Mouse (Mus musculus): ENCODE data around the gene Tfap2e. TPM values are rescaled to one million over a fixed set of nuclear protein-coding genes. Genes with fewer than 3 reads are reported as not detected.

The Tfap2e gene
- total RNA-seq, 1 experiment from 2014 or later, result not detected

DNA sequence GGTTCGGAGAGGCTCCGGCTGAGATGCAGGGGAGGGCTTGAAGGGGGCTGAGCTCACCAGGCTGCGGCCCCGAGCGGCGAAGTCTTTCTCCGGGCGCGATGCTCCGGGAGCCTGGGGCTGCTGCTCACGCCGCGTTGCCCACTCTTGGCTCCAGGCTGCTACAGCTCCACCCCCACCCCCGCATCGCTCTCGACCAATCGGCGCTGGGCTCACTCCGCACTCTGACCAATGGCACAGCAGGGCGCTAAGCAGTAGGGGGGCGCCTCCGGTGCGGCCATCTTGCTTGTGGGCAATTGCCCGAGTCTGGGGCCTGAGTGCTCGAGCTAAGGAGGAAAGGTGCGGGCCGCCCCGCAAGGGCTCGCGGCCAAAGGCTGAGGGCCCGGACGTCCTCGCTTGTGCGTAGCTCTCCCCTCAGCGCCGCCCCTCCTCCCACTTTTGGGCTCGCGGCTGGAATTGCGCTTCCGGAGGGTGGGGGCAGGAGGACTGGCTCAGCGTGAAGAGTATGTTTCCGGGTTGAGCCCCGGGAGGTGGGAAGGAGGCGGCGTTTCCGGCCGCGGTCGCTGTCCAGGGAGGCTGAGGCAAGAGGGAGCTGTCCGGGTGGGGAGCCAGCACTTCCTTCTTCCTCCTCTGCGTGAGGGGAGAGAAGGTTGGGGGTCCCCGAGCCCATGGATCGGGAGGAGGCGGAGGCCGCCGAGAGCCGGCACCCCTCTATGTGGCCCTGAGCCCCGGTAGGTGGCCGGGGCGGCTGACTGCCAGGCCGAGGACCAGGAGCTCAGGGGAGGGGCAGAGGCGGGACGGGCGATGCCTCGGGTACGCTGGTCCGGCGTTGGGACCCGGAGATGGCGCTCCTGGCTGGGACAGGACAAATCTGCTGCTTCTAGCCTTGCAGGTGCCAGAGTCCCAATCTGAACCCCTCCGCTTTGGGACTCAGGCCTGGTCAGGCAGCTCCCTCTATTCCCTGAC is 17.5 kb upstream of the Tfap2e start, which contains the start of the genes Ncdn and AU040320:
TSS of gene Ncdn (minus strand) at position 171 of the 963 bp plus-strand sequence.
TSS of gene AU040320 (plus strand) at position 277 of the 963 bp plus-strand sequence.
- peak; percentile 96 to 98 for ATAC-seq (replicated peaks in 1 of 2; ENCODE audit: insufficient read depth in 1 of 2, low FRiP score in 2 of 2, low TSS enrichment in 1 of 2, low read depth in 1 of 2, poor library complexity in 2 of 2, severe bottlenecking in 2 of 2)

DNA sequence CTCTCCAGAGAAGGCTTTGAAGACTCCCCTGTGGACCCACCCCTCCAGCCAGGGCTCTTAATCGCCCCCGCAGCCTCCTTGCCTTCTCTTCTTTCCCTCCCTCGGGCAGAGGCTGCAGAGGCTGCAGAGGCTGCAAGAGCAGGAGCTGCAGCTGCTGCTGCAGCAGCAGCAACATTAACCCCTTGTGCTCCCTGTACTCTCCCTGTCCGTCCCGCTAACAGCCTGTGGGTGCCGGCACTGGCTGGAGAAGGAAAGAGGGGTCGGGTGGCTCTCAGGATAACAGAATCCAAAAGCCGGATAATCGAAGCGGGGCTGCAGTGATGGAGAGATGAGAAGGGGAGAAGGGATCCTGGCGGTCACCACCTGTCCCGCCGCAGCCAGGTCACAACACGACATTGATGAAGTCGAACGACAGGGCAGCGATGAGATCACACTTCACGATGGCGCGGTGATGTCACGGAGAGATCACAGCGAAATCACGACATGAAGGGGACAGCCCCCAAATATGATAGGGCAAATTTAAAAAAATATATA is 16.6 kb upstream of the Tfap2e start:
- ATAC-seq (replicated peaks in 1 of 2; ENCODE audit: insufficient read depth in 1 of 2, low FRiP score in 2 of 2, low TSS enrichment in 1 of 2, low read depth in 1 of 2, poor library complexity in 2 of 2, severe bottlenecking in 2 of 2), result peak in 1 of 2 experiments; percentile 12; a peak in 1 of 4 replicates

DNA sequence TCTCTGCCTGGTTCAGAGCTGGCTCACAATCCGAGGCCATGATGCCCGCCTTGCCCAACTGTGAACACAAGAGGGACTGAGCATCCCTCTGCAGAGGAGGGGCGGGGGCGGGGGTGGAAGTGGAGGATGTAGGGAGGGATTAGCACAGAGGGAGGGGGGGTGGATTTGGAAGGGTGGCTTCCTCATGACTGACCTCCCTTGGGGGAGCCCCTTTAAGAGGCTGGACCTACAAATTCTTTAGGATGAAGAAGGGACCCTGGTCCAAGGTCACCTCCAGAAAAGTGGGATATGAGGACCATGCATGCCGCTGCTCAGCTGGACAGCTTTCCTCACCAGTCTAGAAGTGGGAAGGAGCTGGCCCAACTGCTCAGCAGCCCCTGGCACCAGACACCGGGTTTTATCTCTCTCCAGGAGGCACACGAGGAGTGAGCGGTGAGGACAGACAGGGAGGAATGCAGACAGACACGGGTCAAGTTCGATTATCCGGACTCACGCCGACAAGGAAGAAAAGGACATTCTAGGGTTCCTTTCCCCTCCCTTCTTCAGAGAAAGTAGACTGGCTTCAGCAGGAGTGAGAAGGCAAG is 16.1 kb upstream of the Tfap2e start:
- no peak for ATAC-seq (replicated peaks in 1 of 2; ENCODE audit: insufficient read depth in 1 of 2, low FRiP score in 2 of 2, low TSS enrichment in 1 of 2, low read depth in 1 of 2, poor library complexity in 2 of 2, severe bottlenecking in 2 of 2)

DNA sequence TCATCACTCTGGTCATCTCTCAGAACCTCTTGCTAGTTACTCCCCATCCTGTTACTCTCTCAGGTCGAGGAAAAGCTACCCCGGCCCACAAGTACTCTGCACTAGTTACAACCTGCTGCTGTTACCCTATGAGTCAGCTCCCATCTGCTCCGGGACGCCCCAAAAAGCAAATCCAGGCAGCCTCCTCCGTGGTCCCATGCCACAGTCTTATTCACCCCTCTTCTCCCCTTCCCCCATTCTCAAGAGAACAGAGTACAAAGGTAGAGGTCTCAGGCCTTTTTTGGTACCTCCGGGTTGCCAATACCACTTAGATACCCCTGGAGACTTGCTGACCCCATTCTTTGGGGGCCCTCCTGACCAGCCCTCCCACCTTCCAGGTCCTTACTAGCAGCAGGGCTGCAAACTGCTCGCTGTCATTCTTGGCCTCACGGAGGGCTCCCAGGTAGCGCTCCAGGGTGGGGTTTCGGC is 15.6 kb upstream of the Tfap2e start:
- no peak for ATAC-seq (replicated peaks in 1 of 2; ENCODE audit: insufficient read depth in 1 of 2, low FRiP score in 2 of 2, low TSS enrichment in 1 of 2, low read depth in 1 of 2, poor library complexity in 2 of 2, severe bottlenecking in 2 of 2)

DNA sequence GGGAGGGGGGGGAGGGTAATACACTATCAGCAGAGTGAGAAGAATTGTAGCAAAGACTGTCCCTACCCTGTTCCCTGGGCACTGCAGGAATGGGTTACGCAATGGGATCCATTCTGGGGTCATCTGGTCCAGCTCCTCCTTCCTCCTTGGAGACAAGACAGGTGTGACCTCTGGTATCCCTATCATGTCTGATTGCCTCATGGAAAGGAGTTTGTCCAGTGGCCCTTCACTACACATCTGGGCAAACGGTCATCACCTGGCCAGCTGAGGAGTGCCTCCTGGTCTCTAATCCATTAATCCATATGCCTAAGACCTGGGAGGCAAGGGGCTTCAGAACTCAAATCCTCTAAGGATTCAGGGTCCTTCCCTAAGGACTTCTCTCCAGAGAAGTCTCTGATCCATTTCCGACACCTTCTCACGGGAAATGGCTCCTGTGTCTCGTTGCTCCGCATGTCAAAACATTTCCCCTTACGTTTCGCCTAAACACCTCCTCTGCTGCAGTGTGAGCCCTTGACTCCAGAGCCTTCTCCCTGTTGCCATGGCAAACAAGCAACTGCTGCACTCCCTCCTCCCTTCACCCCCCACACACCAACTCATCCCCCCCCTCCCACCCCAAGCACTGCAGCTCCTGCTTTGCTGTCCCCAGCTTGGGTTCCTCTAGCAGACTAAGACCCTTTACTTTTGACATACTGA is 15.0 kb upstream of the Tfap2e start:
- no peak for ATAC-seq (replicated peaks in 1 of 2; ENCODE audit: insufficient read depth in 1 of 2, low FRiP score in 2 of 2, low TSS enrichment in 1 of 2, low read depth in 1 of 2, poor library complexity in 2 of 2, severe bottlenecking in 2 of 2)

DNA sequence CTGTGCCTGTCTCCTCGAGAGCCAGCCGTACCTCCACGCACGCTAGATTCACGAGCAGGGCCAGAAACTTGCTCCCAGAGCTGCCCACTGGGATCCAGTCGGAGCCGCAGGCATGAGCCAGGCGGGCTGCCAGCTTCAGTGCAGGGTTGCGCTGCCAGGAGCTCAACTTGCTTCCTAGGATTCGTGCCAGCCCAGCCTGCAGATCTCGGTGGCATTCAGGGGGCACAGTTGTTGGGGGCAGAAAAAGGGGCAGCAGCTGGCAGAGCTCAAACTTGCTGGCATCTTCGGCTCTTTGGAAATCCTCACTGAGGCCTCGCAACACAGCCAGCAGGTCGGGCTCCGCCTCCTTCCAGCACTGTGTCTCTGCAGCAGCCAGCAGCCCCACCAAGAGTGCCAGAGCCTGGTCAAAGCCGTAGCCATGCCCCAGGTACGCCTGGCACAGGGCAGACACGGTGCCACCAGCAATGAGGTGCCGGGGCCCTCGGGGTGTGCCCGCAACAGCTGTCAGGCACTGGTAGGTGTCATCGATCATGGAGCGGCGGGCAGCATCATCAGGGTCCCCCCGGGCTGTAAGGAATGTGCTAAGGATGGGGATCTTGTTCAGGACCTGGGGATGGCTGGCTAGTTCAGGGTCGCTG is 14.1 kb upstream of the Tfap2e start:
- ATAC-seq (replicated peaks in 1 of 2; ENCODE audit: insufficient read depth in 1 of 2, low FRiP score in 2 of 2, low TSS enrichment in 1 of 2, low read depth in 1 of 2, poor library complexity in 2 of 2, severe bottlenecking in 2 of 2), result no peak

DNA sequence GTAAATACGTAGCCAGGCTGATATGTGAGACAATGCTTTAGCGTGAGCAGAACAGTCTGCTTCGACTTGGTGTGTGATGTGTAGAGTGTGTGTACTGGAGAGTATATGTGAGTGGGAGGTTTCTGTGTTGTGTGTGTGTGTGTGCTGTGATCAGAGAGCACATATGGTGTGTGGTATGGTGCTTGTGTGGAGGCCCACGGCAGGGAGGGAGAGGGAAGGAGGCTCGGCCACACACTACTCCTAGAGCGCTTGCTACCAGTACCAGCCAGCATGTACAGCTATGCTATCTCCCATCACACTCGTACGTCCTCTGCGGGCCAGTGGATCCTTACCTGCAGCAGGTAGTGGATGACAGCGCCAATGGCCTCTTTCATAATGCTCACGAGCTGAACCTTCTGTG is 13.5 kb upstream of the Tfap2e start:
- ATAC-seq (replicated peaks in 1 of 2; ENCODE audit: insufficient read depth in 1 of 2, low FRiP score in 2 of 2, low TSS enrichment in 1 of 2, low read depth in 1 of 2, poor library complexity in 2 of 2, severe bottlenecking in 2 of 2), result no peak

DNA sequence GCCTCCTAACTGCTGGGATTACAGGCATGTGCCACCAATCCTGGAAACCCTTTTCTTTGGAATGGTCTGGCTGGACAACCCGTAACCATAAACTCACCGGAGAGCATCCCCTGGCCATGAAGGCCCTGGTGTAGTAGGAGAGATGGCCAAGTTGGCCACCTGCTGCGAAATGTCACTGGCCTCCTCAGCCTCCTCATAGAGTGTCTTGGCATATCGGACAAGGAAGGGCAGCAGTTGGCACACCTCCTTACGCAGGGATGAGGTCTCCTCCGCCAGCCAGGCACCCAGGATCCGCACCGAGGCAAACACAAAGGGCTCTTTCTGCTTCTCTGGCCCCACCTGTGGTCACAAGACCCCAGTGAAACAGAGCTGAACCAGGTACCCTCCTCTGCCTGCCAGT is 12.3 kb upstream of the Tfap2e start:
- no peak for ATAC-seq (replicated peaks in 1 of 2; ENCODE audit: insufficient read depth in 1 of 2, low FRiP score in 2 of 2, low TSS enrichment in 1 of 2, low read depth in 1 of 2, poor library complexity in 2 of 2, severe bottlenecking in 2 of 2)

DNA sequence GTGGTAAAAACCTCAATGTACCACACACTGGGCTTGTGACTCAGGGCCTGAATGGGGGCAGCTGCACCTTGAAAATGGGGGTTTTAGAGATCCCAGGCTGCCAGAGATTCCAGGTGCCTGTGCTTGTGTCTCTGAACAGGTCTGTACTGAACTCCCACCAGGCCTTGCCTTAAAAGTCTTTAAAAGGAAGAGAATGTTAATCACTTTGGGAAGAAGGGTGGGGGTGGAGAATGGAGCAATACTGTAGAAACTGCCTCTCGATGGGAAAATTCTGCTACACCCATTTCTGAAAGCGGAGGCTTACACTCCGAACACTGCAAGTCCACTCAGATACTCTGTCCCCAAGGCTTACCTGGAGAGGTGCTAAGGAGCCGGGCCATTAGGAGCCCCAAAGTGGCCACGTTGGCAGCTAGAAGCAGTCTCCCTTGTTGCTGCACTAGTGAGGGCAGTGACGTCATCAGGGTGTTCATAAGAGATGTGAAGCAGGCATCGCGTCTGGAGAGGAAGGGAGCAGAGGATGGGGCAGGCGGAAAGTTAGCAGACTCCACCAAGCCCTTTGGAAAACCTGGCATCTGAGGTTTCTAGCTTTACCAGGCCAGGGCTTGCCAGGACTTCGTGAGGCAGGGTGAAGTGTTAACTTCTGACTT is 10.3 kb upstream of the Tfap2e start:
- no peak for ATAC-seq (replicated peaks in 1 of 2; ENCODE audit: insufficient read depth in 1 of 2, low FRiP score in 2 of 2, low TSS enrichment in 1 of 2, low read depth in 1 of 2, poor library complexity in 2 of 2, severe bottlenecking in 2 of 2)

DNA sequence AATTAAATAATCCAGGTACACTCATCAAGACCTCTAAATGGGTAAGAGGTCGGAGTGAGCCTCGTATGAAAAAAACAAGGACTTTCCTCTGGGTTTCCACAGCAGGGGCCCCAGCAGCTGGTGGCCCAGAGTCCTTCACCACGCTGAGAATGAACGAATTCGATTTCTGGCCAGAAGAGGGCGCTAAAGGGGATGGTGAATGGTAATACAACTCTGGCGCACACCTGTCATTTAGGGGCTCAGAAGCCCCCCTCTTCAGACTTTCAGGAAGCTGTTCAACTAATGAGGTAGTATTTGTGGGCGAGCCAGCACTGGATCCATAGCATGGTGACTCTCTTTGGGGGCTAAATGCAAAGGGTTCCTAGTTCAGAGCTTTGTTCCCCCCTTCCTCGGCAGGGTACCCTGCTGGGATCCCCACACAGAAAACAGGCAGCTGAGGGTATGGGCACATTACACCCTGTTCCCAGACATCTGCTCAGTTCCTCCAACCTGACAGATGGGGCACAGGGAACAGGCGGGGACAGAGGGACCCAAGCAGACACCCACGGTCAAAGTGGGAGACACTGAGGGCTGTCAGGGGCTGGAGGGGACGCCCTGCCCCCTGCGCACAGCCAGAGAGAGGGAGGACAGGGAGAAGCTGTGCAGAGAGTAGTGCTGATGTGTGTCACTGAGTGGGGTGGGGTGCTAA is 9.6 kb upstream of the Tfap2e start:
- peak; percentile 30 to 43; a peak in 1 of 4 replicates for ATAC-seq (replicated peaks in 1 of 2; ENCODE audit: insufficient read depth in 1 of 2, low FRiP score in 2 of 2, low TSS enrichment in 1 of 2, low read depth in 1 of 2, poor library complexity in 2 of 2, severe bottlenecking in 2 of 2)

DNA sequence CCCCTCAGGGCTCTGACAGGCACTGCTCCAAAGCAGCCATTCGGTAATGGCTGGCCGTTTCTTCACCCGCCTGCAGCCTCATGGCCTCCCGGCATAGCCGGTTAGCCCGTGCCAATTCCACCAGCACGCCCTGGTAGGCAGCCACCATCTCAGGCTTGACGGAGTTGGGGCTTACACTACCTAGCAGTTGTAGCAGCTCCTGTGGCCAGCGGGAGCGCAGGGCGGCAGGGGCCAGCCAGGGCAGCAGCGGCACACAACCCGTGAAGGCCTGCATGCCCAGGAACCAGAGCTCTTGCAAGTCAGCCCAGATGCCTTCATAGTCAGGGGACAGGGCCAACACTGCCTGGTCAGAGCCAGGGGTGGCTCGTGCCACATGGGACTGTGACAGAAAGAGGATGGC is 8.8 kb upstream of the Tfap2e start:
- no peak for ATAC-seq (replicated peaks in 1 of 2; ENCODE audit: insufficient read depth in 1 of 2, low FRiP score in 2 of 2, low TSS enrichment in 1 of 2, low read depth in 1 of 2, poor library complexity in 2 of 2, severe bottlenecking in 2 of 2)

DNA sequence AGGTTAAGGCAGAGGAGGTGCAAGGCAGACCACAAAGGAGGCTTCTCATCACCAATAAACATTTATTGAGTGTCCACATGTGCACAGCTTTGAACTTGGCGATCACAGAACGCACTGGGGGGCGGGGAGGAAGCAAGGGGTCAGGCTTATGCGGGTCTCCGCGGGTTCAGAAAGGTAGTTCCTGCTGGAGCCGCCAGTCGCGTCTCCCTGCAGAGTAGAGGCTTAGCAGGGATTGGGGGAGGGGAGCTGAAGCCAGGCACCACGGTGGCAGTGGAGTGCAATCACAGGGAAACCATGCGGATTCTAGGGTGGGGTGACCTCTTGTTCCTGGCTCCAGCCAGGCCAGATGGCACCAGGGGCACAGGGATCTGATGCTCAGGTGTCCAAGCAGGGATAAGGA is 7.7 kb upstream of the Tfap2e start:
- no peak for ATAC-seq (replicated peaks in 1 of 2; ENCODE audit: insufficient read depth in 1 of 2, low FRiP score in 2 of 2, low TSS enrichment in 1 of 2, low read depth in 1 of 2, poor library complexity in 2 of 2, severe bottlenecking in 2 of 2)

DNA sequence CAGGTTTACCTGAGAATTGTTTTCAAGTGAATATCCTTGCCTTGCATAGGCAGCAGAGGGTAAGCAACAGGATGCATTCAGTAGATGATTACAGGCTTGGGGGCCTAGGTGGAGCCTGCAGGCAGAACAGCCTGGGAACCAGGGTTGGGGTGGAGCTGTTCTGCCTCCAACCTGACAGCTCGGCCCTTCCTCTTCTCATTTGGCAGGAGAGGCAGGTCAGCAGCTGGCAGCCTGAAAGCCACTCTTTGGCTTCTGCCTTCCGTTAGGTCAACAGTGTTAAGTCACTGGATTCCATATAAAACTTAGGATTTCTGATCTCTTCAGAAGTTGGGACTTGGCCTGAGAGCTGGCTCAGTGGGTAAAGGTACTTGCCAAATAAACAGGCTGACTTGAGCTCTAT is 6.9 kb upstream of the Tfap2e start:
- no peak for ATAC-seq (replicated peaks in 1 of 2; ENCODE audit: insufficient read depth in 1 of 2, low FRiP score in 2 of 2, low TSS enrichment in 1 of 2, low read depth in 1 of 2, poor library complexity in 2 of 2, severe bottlenecking in 2 of 2)

DNA sequence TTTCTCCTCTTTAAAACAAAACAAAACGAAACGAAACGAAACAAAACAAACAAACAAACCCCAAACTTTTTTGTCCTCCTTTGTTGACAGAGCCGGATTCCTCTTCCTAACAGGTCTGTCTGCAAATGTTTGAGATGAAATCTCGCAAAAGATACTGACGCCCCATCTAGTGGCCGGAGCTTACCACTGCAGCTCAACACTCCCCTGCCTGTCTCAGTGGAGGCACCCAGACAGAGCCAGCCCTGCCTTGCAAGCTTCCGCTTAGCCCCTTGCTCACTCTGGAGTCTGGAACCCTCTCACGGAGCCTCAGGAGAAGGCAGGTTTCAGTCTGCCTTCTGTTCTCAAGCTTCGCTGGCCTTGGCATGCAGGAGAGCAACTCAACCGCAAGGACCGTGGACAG is 5.4 kb upstream of the Tfap2e start:
- peak; percentile 85 to 87 for ATAC-seq (replicated peaks in 1 of 2; ENCODE audit: insufficient read depth in 1 of 2, low FRiP score in 2 of 2, low TSS enrichment in 1 of 2, low read depth in 1 of 2, poor library complexity in 2 of 2, severe bottlenecking in 2 of 2)

DNA sequence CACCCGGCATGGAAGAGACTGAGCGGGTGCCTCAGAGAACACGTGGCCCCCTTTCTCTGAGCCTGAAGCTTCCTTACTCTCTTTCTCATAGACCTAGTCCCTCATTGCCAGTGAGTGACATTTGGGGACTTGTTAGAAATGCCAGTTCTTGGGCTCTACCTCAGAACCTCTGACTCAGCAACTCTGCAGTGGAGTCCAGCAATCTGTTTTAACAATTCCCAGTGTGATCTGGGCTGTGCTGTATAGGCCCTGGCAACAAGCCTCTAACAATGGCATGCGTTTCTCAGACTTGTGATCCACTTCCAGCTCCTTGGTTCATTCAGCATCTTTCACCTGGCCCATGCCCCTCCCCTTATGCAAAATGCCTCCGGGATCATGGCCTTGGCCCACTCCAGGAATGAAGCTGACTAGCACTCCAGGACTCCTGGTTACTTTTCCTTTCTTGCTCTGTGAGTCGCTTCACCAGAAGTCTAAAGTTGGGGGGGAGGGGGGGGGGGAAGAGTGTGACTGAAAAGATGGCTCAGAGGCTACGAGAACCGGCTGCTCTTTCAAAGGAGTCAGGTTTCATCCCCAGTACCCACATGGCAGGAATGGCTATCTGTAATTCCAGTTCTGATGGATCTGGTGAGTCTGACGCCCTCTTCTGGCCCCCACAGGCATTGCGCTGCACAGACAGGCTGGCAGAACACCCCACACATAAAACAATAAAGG is 4.1 kb upstream of the Tfap2e start:
- ATAC-seq (replicated peaks in 1 of 2; ENCODE audit: insufficient read depth in 1 of 2, low FRiP score in 2 of 2, low TSS enrichment in 1 of 2, low read depth in 1 of 2, poor library complexity in 2 of 2, severe bottlenecking in 2 of 2), result no peak
